Mouse (Mus musculus) intestine, postnatal 0 days (tissue): ENCODE measurements around the gene Sumo2. TPM values are rescaled to one million over a fixed set of nuclear protein-coding genes. Genes with fewer than 3 reads are reported as not detected.

Source experiments
- ATAC-seq: fragments of 200-750 bp; cut with Nextera tagmentation; 2 replicates; pipeline ENCODE4 v1.8.0; 2017; ENCODE audit warnings: mild to moderate bottlenecking, moderate TSS enrichment, moderate library complexity
- H3K27ac ChIP-seq: fragments of 300-500 bp; sonication (generic); 2 replicates; pipeline ENCODE4 v1.5.1; 2014; ENCODE audit warnings: mild to moderate bottlenecking, low read depth, low read length, moderate library complexity
- H3K27me3 ChIP-seq: fragments of 300-500 bp; sonication (generic); replicated peaks from 2 replicates; pipeline ENCODE4 v1.6.1; 2014; ENCODE audit warnings: low read length, mixed read lengths; ENCODE audit not compliant: control insufficient read depth, insufficient read depth
- H3K36me3 ChIP-seq: fragments of 300-500 bp; sonication (generic); 2 replicates; pipeline ENCODE4 v1.6.1; 2014; ENCODE audit warnings: mild to moderate bottlenecking, moderate library complexity; ENCODE audit not compliant: control insufficient read depth, insufficient read depth
- H3K4me1 ChIP-seq: fragments of 300-500 bp; sonication (generic); replicated peaks from 2 replicates; pipeline ENCODE4 v1.6.1; 2014; ENCODE audit warnings: antibody characterized with exemption, low read length, mixed read lengths; ENCODE audit not compliant: control insufficient read depth, insufficient read depth
- H3K4me2 ChIP-seq: fragments of 300-500 bp; sonication (generic); replicated peaks from 2 replicates; pipeline ENCODE4 v1.6.1; 2014; ENCODE audit warnings: low read depth, mild to moderate bottlenecking, moderate library complexity
- H3K4me3 ChIP-seq: fragments of 300-500 bp; sonication (generic); 2 replicates; pipeline ENCODE4 v1.5.1; 2014; ENCODE audit warnings: low read depth, low read length
- H3K9ac ChIP-seq: fragments of 300-500 bp; sonication (generic); 2 replicates; pipeline ENCODE4 v1.6.1; 2014; ENCODE audit warnings: mild to moderate bottlenecking, low read depth, low read length
- H3K9me3 ChIP-seq: fragments of 300-500 bp; sonication (generic); 2 replicates; pipeline ENCODE4 v1.6.1; 2016; ENCODE audit warnings: mixed run types; ENCODE audit not compliant: control insufficient read depth
- CTCF ChIP-seq: sonication (generic); IDR thresholded peaks from 2 replicates; pipeline ENCODE4 v1.5.1; 2016; ENCODE audit warnings: low read depth, mild to moderate bottlenecking, control low read depth, antibody characterized with exemption, moderate library complexity
- WGBS: fragments of 180-500 bp; shearing (Covaris S2); extraction: QIAGEN DNeasy Blood & Tissue Kit; methylation state at CpG from one replicate; pipeline ENCODE4 v1.1.7; 2014; 5-methylcytosine and 5-hydroxymethylcytosine counted together
- polyA plus RNA-seq: library from polyadenylated mRNA; unstranded; fragments of >200 nt; fragmentation: Nextera tagmentation; extraction: Ambion mirVana; gene quantifications from 2 replicates; pipeline ENCODE4 v1.2.1, GENCODE M21; 2015

Gene Sumo2
- polyA plus RNA-seq = 404 and 414 TPM in 2 replicates

DNA sequence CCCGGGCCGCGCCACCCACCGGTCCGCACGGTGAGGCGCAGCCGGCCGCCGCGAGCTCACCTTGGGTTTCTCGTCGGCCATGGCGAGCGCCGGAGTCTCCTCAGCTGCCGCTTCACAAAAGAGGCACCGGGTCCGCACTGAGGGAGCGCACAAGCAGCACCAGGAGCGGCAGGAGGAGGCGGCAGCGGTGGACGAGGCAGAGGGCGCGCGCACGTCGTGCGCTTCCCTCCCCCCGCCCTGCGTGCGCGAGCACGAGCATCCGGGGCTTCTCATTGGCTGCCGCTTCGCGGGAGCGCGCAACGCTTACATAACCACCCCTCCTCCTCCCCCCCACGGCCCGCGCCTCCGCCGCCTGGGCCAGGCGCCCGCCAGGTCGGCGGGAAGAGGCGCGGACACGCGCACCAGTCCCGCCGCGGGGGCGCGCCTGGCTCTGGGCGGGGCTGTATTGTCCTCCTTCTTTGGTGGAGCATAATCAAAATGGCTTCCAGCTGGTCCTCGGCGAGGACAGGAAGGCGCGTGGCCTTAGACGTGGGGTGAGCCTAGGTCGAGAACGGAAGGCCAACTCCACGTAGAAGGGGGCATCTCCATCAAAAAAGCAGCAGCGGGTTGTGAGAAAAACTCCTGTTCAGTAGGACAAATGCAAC lies at the start of gene Sumo2:
Gene Sumo2 (minus strand): TSS at position 239 of the 644 bp plus-strand sequence.
- peak; percentile 95 for ATAC-seq
- no peak for TF ChIP-seq CTCF
- under 1% methylated on average over 45 of the region's 70 CpGs for WGBS
- Histone ChIP-seq H3K4me1 (no peaks in the 10 kb centered on the region), H3K36me3 (peaks cover 25% of the 10 kb centered on the region), H3K9ac (peak within 1 kb of the TSS; percentile 95), H3K27me3 (no peaks in the 10 kb centered on the region), H3K4me3 (peak within 1 kb of the TSS; percentile 90), H3K27ac (peak within 1 kb of the TSS; percentile 99), H3K4me2 (peak within 1 kb of the TSS; percentile 87), H3K9me3 (no peaks in the 10 kb centered on the region)

DNA sequence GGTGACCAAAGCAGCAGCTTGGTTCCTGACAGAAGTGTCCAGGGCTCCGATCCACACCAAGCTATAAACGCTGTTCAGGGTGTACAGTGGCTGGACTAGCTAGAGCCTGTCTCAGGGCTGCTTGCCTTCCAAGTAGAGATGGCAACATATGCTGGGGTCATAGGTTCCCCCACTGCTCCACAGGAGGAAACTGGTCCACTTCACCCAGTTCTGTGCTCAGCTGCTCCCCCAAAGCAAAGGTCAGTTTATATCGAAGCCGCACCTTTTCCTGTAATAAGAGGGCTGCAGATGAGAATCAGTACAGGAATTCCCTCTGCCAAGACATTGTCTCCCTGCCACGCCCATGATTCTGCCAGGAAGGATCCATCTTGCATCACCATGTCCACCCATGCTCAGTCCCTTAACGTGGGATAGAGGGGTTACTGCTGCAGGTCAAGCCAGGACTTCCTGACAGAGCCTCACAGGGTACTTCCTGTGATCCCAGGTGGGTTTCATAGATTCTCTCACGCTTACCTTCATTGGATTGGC lies 49.6 kb upstream of the Sumo2 start:
- H3K4me3 ChIP-seq = no peak overlapping the region
- ATAC-seq = peak; percentile 55
- no peak overlapping the region for H3K4me2 ChIP-seq
- H3K9me3 ChIP-seq = no peaks in the 10 kb centered on the region
- peak overlapping the region; percentile 50; the same call in 1 of the 2 replicates for H3K27ac ChIP-seq
- 63% methylated on average over 7 of the region's 7 CpGs for WGBS
- H3K4me1 ChIP-seq = no peaks in the 10 kb centered on the region
- no peak overlapping the region for H3K9ac ChIP-seq
- TF ChIP-seq CTCF = no peak
- no peaks in the 10 kb centered on the region for H3K27me3 ChIP-seq
- peaks cover 92% of the 10 kb centered on the region for H3K36me3 ChIP-seq

DNA sequence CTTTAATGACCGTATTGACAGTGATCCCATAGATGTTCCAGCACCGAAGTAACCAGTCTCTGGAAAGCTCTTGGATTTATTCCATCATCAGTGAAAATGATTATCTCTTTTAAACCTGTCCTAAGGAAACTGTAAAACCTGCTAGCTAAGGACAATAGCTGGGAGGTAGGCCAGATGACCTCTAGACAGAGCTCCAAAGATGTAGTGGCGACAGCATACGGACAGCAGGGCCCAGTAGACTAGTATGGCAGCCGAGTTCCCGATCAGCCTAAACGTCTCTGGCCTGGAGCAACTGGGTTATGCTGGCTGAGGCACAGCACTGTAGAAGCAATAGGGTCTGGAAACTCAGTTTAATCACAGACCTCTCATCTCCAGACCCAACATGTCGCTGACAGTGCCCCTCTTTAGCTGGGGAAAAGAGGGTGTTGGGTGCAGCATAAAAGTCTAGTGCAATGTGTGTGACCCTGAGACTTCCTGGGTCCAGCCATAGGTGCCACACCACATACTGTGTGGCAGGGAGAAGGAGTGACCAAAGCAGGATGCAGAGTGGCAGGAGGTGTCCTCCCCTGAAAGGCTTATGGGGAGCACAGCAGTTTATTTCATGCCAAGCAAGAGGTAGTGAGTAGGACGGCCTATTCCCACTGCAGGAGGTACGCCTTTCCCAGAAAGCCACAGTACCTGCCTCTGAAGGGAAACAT lies 48.4 kb upstream of the Sumo2 start:
- H3K9ac ChIP-seq = no peak overlapping the region
- WGBS = 82% methylated on average over 10 of the region's 10 CpGs
- H3K4me3 ChIP-seq = no peak overlapping the region
- no peak for TF ChIP-seq CTCF
- H3K4me2 ChIP-seq = no peak overlapping the region
- H3K27me3 ChIP-seq = no peaks in the 10 kb centered on the region
- H3K36me3 ChIP-seq = peaks cover 86% of the 10 kb centered on the region
- ATAC-seq = no peak
- H3K4me1 ChIP-seq = no peaks in the 10 kb centered on the region
- H3K9me3 ChIP-seq = no peaks in the 10 kb centered on the region
- H3K27ac ChIP-seq = no peak overlapping the region; the same call in 1 of the 2 replicates

- Histone ChIP-seq H3K27ac (no peak overlapping the region), H3K36me3 (peaks cover 78% of the 10 kb centered on the region), H3K4me3 (no peak overlapping the region), H3K4me2 (no peak overlapping the region), H3K9me3 (no peaks in the 10 kb centered on the region), H3K9ac (no peak overlapping the region), H3K27me3 (no peaks in the 10 kb centered on the region), H3K4me1 (no peaks in the 10 kb centered on the region)
- 71% methylated on average over 10 of the region's 10 CpGs for WGBS
- no peak for ATAC-seq
- TF ChIP-seq CTCF = no peak
These were observed 47.0 kb upstream of the Sumo2 start for GRCm38 (mm10) chr11:115582913-115583606.

GRCm38 (mm10) chr11:115579080-115579479 lies 43.0 kb upstream of the Sumo2 start:
- Histone ChIP-seq H3K27me3 (no peaks in the 10 kb centered on the region), H3K4me1 (no peaks in the 10 kb centered on the region), H3K36me3 (peaks cover 46% of the 10 kb centered on the region), H3K9ac (no peak overlapping the region), H3K4me3 (no peak overlapping the region), H3K9me3 (no peaks in the 10 kb centered on the region), H3K4me2 (no peak overlapping the region), H3K27ac (no peak overlapping the region)
- no peak for TF ChIP-seq CTCF
- no peak for ATAC-seq

- Histone ChIP-seq H3K27ac (no peak overlapping the region), H3K4me1 (peaks cover 4% of the 10 kb centered on the region; the same call in 1 of the 2 replicates), H3K9me3 (no peaks in the 10 kb centered on the region), H3K9ac (peak overlapping the region; percentile 76), H3K4me3 (peak overlapping the region; percentile 80), H3K4me2 (peak overlapping the region; percentile 76), H3K36me3 (peaks cover 30% of the 10 kb centered on the region), H3K27me3 (no peaks in the 10 kb centered on the region)
- ATAC-seq = no peak
- no peak for TF ChIP-seq CTCF
- WGBS = 12% methylated on average over 7 of the region's 7 CpGs
These were observed 28.9 kb upstream of the Sumo2 start for GRCm38 (mm10) chr11:115564961-115565360.
